Mouse (Mus musculus): ENCODE results near the gene Mst1.

Gene Mst1

DNA sequence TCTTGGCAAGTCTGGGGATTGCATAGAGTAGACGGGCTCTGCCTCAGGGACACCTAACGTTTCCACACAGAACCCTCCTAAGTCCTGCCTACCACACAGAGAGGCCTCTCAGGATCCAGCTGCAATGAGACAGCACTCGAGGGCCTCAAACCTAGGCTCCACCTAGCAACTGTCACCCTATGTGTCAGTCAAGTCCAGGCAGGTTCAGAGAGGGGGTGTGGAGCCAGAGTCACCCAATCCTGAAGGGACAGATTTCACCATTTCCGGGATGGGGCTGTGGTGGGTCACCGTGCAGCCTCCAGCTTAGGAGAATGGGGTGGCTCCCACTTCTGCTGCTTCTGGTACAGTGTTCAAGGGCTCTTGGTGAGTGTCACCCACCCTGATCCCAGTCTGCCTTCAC is at the start of gene Mst1:
Gene Mst1 (plus strand): TSS at position 269 of the 400 bp plus-strand sequence.
- no peak for DNase-seq

DNA sequence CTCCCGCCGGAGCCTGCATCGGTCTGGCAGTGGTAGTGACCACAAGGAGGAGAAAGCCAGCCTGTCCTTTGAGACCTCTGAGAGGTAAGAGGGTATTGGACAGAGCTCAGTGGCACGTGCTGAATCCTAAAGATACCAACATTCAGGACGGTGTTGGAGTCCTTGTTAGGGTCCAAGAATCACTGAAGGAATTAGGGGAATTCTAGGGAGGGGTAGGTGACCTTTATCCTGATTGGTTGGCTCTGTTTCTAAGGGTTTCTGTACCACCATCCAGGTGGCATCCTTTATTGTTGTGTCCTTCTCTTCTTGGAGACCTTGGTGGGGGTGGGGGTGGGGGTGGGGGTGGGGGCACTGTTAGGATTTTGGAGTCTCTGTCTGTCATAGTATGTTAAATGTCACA is 48.1 kb upstream of the Mst1 start:
- no peak for DNase-seq

DNA sequence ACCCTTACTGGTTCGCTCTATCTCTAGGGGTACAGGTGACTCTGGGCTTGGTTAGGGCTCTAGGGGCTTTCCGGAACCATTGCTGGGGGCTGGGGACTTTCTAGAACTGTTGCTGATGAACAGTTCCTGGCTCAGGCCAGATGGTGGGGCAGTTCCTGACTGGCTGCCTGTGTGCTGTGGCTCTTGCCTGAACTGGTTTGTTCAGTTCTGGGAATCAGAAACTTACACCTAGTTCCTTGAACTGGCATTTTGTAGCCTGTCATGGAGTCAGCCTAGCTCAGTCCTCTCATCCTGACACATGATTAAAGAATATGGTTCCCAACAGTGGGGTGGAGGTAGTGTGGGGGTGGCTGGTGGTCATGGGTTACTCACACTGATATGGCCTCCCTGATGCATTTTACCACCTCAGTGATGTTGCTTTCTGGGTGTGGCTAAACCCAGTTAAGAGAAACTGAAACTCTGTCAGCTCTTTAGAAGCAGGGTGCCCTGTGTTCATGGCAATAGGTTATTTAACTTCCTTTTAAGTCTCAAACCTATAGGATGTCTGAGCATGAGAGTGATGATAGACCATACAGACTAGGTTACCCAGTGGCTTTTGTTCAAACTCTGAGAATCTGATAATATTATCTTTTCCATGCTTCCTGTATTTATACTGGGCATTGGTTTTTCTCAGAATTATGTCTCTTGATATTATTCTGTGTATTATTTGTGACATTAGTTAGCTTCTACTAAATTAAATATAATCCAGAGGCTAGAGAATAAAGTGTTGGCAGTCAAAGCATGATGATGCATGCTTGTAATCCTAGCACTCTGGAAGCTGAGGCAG is 44.7 kb upstream of the Mst1 start:
- no peak for DNase-seq

DNA sequence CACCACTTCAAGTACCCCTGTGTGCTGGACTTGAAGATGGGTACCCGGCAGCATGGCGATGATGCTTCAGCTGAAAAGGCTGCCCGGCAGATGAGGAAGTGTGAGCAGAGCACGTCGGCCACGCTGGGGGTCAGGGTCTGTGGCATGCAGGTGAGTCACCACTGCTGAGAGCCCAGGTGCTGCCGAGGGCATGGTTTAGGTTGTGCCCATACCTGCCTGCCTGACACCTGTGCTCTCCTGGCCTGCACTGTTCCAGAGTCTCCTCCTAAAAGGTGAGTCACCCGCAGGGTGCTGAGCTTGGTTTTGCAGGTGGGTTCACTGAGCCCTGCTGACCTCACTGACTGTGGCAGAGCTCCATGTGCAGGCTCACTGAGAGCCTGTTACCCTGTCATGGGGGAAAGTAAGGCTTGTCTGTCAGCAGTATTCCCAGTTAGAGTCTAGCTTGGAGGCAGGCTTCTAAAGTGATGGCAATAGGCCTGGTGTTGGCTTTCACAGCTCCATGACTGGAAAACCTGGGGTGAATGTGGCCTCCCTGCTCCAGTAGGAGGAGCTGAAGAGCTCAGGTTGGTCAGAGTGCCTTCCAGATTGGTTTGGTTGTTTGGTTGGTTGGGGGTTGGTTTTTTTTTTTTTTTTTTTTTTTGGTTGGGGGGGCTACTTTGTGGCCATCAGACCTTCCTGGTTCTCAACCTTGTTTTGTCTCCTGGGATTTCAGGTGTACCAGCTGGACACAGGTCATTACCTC is 35.3 kb upstream of the Mst1 start:
- DNase-seq: no peak

DNA sequence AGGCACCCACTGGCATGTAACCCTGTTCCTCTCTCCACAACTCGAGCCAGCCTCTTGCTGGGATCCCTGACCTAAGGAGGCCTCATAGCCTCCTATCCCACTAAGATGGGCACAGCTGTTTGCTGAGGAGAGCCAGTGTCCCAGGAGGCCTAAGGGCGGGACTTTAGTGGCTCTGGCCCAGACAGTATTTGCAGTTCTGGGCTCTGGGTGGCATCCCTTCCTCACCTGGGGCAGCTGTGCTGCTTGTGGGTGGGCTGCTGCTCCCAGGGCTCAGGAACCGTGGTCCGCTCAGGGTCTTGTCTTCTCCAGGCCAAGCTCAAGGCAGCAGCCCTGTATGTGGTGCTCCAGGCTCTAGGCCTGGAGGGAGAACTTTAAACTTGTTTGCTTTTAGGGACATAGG is 33.7 kb upstream of the Mst1 start:
- DNase-seq: no peak

DNA sequence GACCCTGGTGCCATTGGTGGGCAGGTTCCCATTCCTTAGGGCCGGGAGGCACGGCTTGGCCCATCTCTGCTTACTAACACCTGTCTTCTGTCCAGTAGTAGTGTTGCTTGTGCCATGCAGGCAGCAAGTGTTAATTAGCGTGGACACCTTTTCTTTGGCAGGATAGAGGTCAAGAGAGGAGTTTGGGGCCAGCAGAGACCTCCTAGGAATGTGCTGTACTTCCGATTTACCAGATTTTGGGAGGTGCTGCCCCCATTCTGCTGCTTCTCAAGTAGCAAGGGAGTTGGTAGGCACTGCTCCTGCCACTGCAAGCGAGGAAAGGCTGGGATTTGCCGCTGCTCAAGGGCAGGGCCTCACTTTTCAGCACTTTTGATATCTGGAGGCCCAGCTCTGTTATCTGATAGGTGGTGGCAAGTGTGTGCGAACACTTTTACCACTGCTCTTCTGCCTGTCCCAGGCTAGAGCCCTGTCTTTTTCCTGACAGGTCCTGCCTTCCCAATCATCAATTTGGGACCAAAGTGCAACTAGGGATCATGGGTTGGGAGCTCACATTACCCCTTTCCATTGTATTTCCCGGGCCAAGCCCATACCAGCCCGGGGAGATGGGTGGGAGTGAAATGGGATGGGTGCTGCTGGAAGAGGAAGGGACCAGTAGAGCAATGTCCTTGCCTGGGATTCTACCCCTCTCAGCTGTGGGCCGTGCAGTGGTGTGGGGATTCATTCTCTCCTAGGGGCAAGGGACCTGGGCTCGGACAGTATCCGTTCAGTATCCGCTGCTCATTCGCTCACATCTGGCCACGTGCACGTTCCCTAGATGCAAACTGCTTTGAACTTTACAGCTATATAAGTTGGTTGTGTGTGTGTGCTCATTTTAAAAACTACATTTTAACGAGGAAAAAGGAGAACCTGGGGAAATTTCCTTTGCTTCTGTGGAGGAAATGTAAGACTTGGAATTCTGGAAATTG is 32.4 kb upstream of the Mst1 start:
- peak in 1 of 2 experiments; percentile 10 for DNase-seq

DNA sequence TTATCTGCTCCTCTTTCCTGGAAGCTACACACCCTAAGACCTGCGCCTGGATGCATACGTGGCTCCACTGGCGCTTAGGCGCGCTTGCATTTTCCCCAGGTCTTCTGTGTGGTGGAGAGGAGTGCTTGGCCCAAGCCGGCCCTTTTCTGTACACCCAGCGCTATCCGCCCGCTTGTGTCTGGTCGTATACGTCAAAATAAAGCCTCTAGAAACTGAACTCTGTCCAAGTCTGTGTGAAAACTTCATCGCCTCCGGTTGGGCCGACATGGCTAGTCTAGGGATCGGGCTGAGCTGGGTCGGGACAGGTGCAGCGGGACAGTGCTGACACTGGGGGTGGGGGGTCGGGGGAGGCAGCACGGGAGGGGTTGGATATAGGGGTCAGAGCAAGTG is 31.7 kb upstream of the Mst1 start:
- DNase-seq: no peak

DNA sequence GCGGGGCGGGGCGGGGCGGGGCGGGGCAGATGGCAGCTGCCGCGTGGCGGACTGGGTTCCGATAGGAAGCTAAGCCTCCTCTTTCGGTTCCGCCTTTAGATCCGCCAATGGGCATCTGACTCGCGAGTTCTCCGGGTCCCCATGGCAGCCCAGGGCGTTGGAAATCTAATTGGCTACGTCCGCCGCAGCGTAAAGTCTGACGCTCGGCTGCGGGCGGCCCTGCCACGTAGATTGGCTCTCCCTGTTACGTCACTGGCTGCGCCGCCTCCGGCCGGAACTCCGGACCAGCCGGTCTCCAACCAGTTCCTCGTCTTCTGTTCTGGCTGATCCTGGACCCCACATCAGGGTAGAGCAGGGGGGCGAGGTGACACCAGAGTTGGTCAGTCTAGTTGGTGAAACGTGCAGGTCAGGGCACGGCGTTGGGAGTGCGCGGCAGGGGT is 31.2 kb upstream of the Mst1 start, which contains the start of gene Gmppb:
Gene Gmppb (plus strand): TSS at position 227 of the 440 bp plus-strand sequence.
- peak; percentile 94 to 96 for DNase-seq

DNA sequence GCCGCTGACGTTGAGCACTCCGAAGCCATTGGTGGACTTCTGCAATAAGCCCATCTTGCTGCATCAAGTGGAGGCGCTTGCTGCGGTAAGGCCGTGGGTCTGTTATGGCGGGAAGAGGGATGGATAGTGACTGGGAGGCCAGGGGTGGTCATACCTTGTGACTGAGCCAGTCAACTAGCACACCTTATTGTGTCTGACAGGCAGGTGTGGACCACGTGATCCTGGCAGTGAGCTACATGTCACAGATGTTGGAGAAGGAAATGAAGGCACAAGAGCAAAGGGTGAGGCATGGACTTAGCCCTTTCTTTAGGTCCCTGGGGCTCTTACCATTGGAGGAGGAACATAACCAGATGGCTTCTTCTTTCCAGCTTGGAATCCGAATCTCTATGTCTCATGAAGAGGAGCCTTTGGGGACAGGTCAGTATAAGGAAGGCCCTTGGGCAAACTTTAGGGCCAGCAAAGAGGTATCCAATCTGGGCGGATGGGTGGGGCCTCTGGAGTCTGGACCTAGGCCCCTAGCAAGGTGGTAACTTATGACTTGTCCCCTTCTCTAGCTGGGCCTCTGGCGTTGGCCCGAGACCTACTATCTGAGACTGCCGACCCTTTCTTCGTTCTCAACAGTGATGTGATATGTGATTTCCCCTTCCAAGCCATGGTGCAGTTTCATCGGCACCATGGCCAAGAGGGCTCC is 30.5 kb upstream of the Mst1 start:
- DNase-seq: peak in 1 of 2 experiments; percentile 17

DNA sequence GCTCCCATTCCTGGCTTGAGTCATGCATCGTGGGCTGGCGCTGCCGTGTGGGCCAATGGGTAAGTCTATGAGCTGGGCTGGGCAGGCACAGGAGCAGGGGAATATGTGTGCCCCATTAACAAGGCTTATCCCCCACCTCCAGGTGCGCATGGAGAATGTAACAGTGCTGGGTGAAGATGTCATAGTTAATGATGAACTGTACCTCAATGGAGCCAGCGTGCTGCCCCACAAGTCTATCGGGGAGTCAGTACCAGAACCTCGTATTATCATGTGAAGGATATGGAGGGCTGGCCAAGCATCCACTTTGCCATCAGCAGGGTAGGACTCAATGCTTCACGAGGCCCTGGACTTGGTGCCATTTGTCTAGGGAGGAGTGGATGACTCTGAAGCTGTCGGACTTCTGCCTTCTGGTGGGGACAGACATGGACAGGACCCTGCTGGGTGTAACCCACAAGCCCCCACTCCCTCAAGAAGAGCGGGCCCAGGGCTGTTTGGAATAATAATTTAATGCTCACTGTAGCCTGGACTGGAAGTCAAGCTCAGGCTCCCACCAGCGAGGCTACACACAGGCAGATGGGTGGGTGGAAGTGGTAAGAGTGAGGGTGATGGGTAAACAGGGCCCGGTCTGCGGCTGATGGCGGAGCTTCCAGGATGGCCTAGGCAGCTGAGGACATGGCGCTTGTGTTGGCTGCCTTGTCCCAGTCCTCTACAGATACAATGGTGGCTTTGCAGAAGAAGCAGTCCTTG is 28.9 kb upstream of the Mst1 start:
- peak in 1 of 2 experiments; percentile 13 for DNase-seq

DNA sequence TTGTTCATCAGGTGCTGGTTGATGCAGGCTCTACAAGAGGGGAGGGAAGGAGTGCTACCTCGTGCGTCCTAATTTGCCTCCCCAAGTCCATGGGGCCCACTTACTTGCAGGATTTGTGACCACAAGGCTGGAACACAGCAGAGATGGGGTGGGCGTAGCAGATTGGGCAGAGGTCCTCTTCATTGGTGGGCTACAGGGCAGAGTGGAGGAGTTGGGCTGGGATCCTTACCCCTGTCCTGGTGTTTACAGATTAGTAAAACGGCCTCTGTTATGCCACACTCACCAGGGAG is 28.4 kb upstream of the Mst1 start:
- DNase-seq: peak in 1 of 2 experiments; percentile 15

DNA sequence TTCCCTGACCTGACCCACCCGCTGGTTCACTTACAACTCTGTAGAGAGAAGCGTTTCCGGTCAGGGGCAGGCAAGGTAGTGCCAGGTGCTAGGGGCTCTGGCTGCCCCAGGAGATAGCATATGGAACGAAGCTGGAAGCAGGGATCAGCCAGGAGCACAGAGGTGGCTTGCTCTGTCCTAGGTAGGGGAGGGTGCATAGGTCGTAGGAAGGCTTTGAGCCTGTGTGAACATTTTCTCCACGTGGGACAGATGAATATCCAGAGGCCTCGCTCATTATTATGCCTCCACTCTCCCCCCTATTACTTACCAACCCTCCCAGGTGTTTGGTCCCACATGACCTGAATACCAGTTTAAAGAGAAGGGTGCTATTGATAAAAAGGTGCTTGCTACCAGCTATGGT is 27.8 kb upstream of the Mst1 start:
- DNase-seq: peak in 1 of 2 experiments; percentile 9

DNA sequence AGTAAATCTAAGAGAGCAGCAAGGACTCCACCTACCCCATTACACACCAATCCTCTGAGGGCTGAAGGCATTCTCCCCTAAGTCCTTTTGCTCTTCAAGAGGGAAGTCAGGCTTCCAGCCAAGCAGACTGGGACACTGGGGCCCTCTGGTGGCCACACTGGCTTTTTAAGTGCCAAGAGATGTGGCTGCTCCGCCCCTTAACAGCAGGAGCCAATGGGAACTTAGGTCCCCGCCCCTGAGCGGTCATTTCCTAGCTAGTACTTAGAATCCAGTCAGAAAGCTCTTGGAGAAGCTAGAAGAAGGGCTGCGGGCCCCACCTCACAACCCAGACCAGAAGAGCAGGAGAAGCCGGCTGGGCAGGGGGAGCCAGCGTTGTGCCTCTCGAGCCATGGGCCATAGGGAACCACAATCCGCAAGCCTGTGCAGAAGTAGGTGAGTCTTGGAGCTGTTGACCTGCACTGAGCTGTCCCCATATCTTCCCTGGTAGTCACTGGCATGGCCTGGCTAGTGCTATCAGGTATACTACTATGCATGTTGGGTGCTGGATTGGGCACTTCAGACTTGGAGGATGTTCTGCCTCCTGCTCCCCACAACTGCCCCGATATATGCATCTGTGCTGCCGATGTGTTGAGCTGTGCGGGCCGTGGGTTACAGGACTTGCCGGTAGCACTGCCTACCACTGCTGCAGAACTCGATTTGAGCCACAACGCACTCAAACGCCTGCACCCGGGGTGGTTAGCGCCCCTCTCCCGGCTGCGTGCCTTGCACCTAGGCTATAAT is 27.2 kb upstream of the Mst1 start, which contains the start of gene Amigo3:
Gene Amigo3 (plus strand): TSS at position 275 of the 780 bp plus-strand sequence.
- peak; percentile 94 to 95 for DNase-seq

DNA sequence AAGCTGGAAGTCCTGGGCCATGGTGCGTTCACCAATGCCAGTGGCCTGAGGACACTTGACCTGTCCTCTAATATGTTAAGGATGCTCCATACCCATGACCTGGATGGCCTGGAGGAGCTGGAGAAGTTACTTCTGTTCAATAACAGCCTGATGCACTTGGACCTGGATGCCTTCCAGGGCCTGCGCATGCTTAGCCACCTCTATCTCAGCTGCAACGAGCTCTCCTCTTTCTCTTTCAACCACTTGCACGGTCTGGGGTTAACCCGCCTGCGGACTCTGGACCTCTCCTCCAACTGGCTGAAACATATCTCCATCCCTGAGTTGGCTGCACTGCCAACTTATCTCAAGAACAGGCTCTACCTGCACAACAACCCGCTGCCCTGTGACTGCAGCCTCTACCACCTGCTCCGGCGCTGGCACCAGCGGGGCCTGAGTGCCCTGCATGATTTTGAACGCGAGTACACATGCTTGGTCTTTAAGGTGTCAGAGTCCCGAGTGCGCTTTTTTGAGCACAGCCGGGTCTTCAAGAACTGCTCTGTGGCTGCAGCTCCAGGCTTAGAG is 26.5 kb upstream of the Mst1 start:
- peak; percentile 19 to 40 for DNase-seq

DNA sequence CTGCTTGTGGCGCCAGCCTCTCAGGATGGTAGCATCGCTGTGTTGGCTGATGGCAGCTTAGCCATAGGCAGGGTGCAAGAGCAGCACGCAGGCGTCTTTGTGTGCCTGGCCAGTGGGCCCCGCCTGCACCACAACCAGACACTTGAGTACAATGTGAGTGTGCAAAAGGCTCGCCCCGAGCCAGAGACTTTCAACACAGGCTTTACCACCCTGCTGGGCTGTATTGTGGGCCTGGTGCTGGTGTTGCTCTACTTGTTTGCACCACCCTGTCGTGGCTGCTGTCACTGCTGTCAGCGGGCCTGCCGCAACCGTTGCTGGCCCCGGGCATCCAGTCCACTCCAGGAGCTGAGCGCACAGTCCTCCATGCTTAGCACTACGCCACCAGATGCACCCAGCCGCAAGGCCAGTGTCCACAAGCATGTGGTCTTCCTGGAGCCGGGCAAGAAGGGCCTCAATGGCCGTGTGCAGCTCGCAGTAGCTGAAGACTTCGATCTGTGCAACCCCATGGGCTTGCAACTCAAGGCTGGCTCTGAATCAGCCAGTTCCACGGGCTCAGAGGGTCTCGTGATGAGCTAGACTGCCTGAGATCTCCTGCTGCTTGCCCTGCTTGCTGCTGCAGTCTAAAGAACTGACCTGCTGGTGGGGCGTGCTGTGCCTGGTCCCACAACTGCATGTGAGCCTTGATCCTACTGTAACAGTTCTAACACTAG is 25.8 kb upstream of the Mst1 start:
- DNase-seq: peak in 1 of 2 experiments; percentile 7

DNA sequence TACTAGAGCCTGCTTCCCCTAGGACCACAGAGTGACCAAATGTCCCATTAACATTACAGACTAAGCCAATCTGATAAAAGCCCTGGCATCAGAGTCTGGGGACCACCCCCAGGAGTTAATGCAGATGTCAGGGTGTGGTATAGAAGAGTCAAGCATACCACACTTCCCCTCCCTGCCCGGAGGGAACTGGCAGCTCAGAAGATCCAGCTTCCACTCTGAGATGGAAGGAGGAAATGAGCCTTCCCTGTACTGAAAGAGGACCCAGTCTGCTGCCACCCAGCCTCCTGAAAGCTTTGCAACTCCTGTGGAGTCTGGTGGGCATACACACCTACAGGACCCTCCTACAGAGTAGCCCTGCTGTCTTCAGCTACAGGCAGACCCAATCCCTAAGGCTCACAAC is 25.2 kb upstream of the Mst1 start:
- DNase-seq: no peak

DNA sequence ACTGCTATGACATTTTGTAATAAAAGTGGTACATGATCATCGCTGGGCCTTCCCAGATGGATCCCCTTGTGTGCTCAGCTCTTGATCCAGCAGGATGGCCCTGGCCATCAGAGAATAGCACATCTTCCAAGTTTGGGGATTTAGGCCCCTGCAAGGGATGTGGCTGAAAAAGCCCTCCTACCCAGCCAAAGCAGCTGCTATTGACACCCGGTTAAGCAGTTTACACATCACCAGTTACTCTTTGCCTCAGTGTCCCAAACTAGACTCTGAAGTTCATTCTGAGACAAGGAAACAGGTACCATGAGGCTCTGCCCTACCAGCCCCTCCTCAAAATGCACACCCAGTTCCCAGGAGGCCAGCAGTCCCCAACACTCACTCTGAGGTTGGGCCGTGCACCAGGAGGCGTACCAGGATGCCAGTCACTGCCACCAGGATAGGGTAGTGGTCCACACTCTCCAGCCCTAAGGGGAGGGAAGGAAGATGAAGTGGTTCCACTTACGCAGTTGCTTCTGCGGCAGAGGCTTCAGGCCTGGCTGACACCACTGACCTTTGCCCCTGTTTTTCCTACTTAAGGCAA is 24.5 kb upstream of the Mst1 start:
- DNase-seq: no peak

DNA sequence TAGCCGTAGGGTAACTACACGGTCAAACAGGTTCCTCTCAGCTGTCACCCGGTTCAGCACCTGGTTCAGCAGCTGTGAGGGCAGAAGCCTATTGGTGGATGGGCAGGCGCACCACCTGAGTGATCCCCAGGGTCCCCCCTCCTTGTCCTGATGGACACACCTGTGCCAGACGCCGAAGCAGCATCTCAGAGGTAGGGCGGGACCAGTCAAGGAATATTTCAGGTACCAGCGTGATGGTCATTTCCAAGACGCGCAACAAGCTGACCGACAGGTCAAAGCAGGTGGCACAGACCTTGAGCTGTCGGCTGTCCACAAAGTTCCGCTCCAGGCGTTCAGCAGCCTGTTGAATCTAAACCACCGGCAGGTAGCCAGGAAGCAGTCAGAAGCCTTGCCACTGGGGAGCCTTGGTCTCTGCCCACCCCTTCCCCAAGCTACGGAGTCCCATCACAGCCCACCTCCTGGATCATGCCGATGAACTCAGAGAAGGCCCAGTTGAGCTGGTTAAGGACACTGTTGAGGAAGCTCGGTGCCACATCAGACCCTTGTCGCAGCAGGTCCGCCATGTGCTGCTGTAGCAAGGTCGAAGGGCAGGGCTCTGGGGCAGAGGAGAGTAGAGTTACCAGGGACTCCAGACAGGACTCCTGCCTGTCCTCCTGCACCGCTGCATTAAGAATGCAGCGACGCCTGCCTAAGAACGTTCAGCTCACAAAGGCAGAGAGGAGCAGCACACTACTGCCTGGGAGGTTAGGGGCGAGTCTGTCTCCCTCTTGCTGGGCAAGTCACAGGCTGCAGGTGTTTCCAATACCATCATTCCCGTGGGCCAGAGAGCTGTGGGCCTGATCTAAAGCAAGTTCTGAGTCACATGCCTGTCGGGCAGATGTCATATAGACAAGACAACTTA is 23.6 kb upstream of the Mst1 start:
- peak; percentile 6 to 15 for DNase-seq
